Mouse (Mus musculus) urinary bladder, adult 2 months (tissue): ENCODE measurements around the gene Ankrd6. TPM values are rescaled to one million over a fixed set of nuclear protein-coding genes. Genes with fewer than 3 reads are reported as not detected.
A peak's percentile ranks its signal among the peaks of the same experiment; 100 is the strongest.

Experiments
- DNase-seq: peaks from one replicate; pipeline ENCODE4 v3.0.0; 2022; ENCODE audit warnings: low spot score
- polyA plus RNA-seq: library from polyadenylated mRNA; depleted of rRNA; stranded (reverse); fragments of >200 nt; gene quantifications from 2 replicates; pipeline ENCODE4 v1.2.3, GENCODE M21; 2012

Gene Ankrd6
- polyA plus RNA-seq, 1 experiment, result 0.96 TPM

GRCm38 (mm10) chr4:32860184-32860965 lies 90.3 kb downstream of the Ankrd6 start:
- no peak for DNase-seq

- no peak for DNase-seq
Observed at GRCm38 (mm10) chr4:32855580-32855979, 95.1 kb downstream of the Ankrd6 start.

GRCm38 (mm10) chr4:32854956-32855355 lies 95.7 kb downstream of the Ankrd6 start:
- DNase-seq, result no peak

GRCm38 (mm10) chr4:32853609-32854188 lies 96.9 kb downstream of the Ankrd6 start:
- DNase-seq, result no peak

GRCm38 (mm10) chr4:32852819-32853218 lies 97.8 kb downstream of the Ankrd6 start:
- DNase-seq, result no peak

GRCm38 (mm10) chr4:32852294-32852693 lies 98.3 kb downstream of the Ankrd6 start:
- no peak for DNase-seq

- no peak for DNase-seq
Observed at GRCm38 (mm10) chr4:32838401-32838800, 112.2 kb downstream of the Ankrd6 start.

- DNase-seq, result no peak
Observed at GRCm38 (mm10) chr4:32836071-32836470, 114.6 kb downstream of the Ankrd6 start.

- no peak for DNase-seq
Observed at GRCm38 (mm10) chr4:32834541-32834940, 116.1 kb downstream of the Ankrd6 start.

- no peak for DNase-seq
Observed at GRCm38 (mm10) chr4:32833494-32834282, 117.0 kb downstream of the Ankrd6 start.

GRCm38 (mm10) chr4:32829316-32829715 lies 121.3 kb downstream of the Ankrd6 start:
- DNase-seq, result no peak

- no peak for DNase-seq
Observed at GRCm38 (mm10) chr4:32828385-32829077, 122.1 kb downstream of the Ankrd6 start.

GRCm38 (mm10) chr4:32826925-32827324 lies 123.7 kb downstream of the Ankrd6 start:
- no peak for DNase-seq

GRCm38 (mm10) chr4:32824254-32824653 lies 126.4 kb downstream of the Ankrd6 start:
- no peak for DNase-seq

GRCm38 (mm10) chr4:32820676-32821075 lies 130.0 kb downstream of the Ankrd6 start:
- DNase-seq, result no peak

GRCm38 (mm10) chr4:32817478-32817877 lies 133.2 kb downstream of the Ankrd6 start:
- no peak for DNase-seq

- no peak for DNase-seq
Observed at GRCm38 (mm10) chr4:32800577-32801170, 150.0 kb downstream of the Ankrd6 start.

GRCm38 (mm10) chr4:32799966-32800576 lies 150.6 kb downstream of the Ankrd6 start, which contains the start of gene Lyrm2:
TSS of gene Lyrm2 (plus strand) at chr4:32800253.
- DNase-seq, result peak; percentile 80

- no peak for DNase-seq
Observed at GRCm38 (mm10) chr4:32798976-32799375, 151.7 kb downstream of the Ankrd6 start.

GRCm38 (mm10) chr4:32789020-32789419 lies 161.6 kb downstream of the Ankrd6 start:
- no peak for DNase-seq

- no peak for DNase-seq
Observed at GRCm38 (mm10) chr4:32787110-32787509, 163.5 kb downstream of the Ankrd6 start.
